ENCODE assay signal across 9 mouse cellular contexts in the genomic region with DNA sequence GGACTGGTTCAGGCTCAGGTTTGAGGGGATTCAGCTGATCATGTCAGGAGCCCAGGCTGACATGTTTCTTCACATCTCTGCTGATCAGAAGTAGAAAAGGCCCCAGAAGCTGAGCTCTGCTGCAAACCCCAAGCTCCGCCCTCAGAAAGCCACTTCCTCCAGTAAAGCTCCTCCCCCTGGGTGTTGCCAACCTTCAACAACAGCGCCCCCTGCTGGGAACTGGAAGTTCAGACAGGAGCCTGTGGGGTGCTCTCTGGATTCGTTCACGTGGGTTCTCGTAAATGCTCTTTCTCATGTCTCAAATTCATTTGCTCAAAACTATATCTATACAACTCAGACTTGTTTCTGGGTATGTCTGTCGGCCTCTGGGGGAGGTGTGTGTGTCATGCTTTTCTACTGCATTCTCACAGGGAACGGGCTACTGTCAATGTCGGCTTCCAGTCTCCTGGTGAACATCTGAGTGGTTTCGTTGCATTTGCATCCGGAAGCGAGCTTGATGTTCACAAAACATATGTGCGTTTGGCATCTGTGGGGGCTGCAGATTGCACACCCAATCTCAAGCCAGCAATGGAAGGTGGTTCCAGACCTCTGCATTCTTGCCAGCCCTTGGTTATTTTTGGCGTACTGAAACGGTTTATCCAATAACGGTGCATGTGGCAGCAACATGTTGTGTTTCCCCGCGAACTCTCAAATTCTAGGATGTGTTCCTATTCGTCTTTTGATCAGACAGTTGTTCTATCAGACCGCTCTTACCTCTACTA.
DNase-seq lines count a peak whose midpoint lies in the region; ATAC-seq and TF ChIP-seq lines count a peak whose summit lies in the region.
"Had no signal": no experiment of that assay in that cellular context is flagged by ENCODE, and none has a peak within 500 bp of the region (broad histone marks: within the 10 kb centered on the region; RNA-seq: fewer than 3 reads in every experiment).

No protein-coding gene starts in this region.

- TF ChIP-seq POLR2A in heart, adult 2 months (IDR thresholded peaks at IDR 0.05; ENCODE audit: insufficient read depth, low read depth, low read length): no peak

- H3K27me3 ChIP-seq in heart, adult 2 months (ENCODE audit: control insufficient read depth, insufficient read depth, low read length): no peaks in the 10 kb centered on the region
- 0 out of 2 replicates have a peak, but pooled peaks cover 3% of the 10 kb centered on the region for H3K27me3 ChIP-seq in heart, embryonic 12.5 days (replicated peaks)
- no peaks in the 10 kb centered on the region; the same call in 1 of the 2 replicates for H3K27me3 ChIP-seq in heart, embryonic 11.5 days (ENCODE audit: control insufficient read depth, insufficient read depth, low read length)
- H3K27me3 ChIP-seq: neural tube, embryonic 13.5 days had no signal

- DNase-seq in heart, adult 2 months: no peak
- peak; percentile 78 for DNase-seq in 416B (ENCODE audit: low read depth)
- DNase-seq in adrenal gland, postnatal 14 days: peak; percentile 72
- DNase-seq in gastrocnemius, postnatal 14 days: peak; percentile 36
- DNase-seq in mesoderm, embryonic 11.5 days (ENCODE audit: low read depth, low spot score): peak; percentile 76
- peak; percentile 16 to 31 for DNase-seq in thymus, postnatal 36 days

- intact Hi-C loops in heart, adult 2 months (cut with DNase I): no loop called here
- intact Hi-C loops in gastrocnemius, postnatal 14 days (cut with DNase I; ENCODE audit: low total_unique reads): no loop called here

- peak; percentile 56 for TF ChIP-seq CTCF in heart, adult 2 months (IDR thresholded peaks at IDR 0.05)

- H3K36me3 ChIP-seq in heart, adult 2 months (ENCODE audit: control insufficient read depth, insufficient read depth, low read length): no peaks in the 10 kb centered on the region
- H3K36me3 ChIP-seq in heart, embryonic 12.5 days: no peaks in the 10 kb centered on the region
- H3K36me3 ChIP-seq in heart, embryonic 11.5 days (ENCODE audit: control insufficient read depth, insufficient read depth, low read length): no peaks in the 10 kb centered on the region
- H3K36me3 ChIP-seq: neural tube, embryonic 13.5 days had no signal

- no peaks in the 10 kb centered on the region for H3K79me2 ChIP-seq in heart, adult 2 months (replicated peaks; ENCODE audit: control insufficient read depth, insufficient read depth, low read length)

- H3K4me2 ChIP-seq in heart, embryonic 12.5 days: no peak overlapping the region
- H3K4me2 ChIP-seq in heart, embryonic 11.5 days: no peak overlapping the region
- H3K4me2 ChIP-seq: neural tube, embryonic 13.5 days had no signal

- no peak overlapping the region for H3K4me3 ChIP-seq in heart, adult 2 months
- no peak overlapping the region for H3K4me3 ChIP-seq in heart, embryonic 12.5 days
- H3K4me3 ChIP-seq in heart, embryonic 11.5 days (ENCODE audit: low read depth, low read length): no peak overlapping the region
- H3K4me3 ChIP-seq: neural tube, embryonic 13.5 days had no signal

- TF ChIP-seq EP300 in heart, adult 2 months (IDR thresholded peaks at IDR 0.05; ENCODE audit: insufficient read depth, low read depth, low read length): no peak

- WGBS in heart, adult 2 months: 78% methylated on average over 19 of the region's 19 CpGs
- 75% methylated on average over 19 of the region's 19 CpGs for WGBS in heart, embryonic 12.5 days
- 75% methylated on average over 19 of the region's 19 CpGs for WGBS in heart, embryonic 11.5 days (ENCODE audit: insufficient replicate concordance)

- no peak overlapping the region for H3K27ac ChIP-seq in heart, adult 2 months
- H3K27ac ChIP-seq in heart, embryonic 12.5 days (ENCODE audit: poor library complexity, severe bottlenecking): no peak overlapping the region
- no peak overlapping the region for H3K27ac ChIP-seq in heart, embryonic 11.5 days (ENCODE audit: low read depth, low read length)

- H3K9ac ChIP-seq in heart, adult 2 months (ENCODE audit: low read depth, low read length): no peak overlapping the region
- no peak overlapping the region for H3K9ac ChIP-seq in heart, embryonic 12.5 days
- H3K9ac ChIP-seq in heart, embryonic 11.5 days (ENCODE audit: low read depth, low read length): no peak overlapping the region
- H3K9ac ChIP-seq: neural tube, embryonic 13.5 days had no signal

- H3K4me1 ChIP-seq in heart, adult 2 months (ENCODE audit: control insufficient read depth, insufficient read depth, low read length): no peaks in the 10 kb centered on the region
- H3K4me1 ChIP-seq in heart, embryonic 12.5 days (replicated peaks): no peaks in the 10 kb centered on the region
- no peaks in the 10 kb centered on the region for H3K4me1 ChIP-seq in heart, embryonic 11.5 days (ENCODE audit: control insufficient read depth, insufficient read depth, low read length)

- H3K9me3 ChIP-seq in heart, embryonic 12.5 days (replicated peaks): peaks cover 4% of the 10 kb centered on the region
- H3K9me3 ChIP-seq in heart, embryonic 11.5 days (replicated peaks; ENCODE audit: control insufficient read depth, low read length): no peaks in the 10 kb centered on the region
- H3K9me3 ChIP-seq: neural tube, embryonic 13.5 days had no signal

- ATAC-seq in heart, embryonic 12.5 days (ENCODE audit: insufficient number of reproducible peaks, low FRiP score): no peak
- ATAC-seq in heart, embryonic 11.5 days (replicated peaks; ENCODE audit: insufficient number of reproducible peaks, low FRiP score, low TSS enrichment): no peak

Comparison
In these comparisons a context has a peak if more than half of its experiments do, and no peak if none do; other contexts are left out.
1. DNase-seq: peak in 416B (single experiment), adrenal gland, postnatal 14 days (single experiment), gastrocnemius, postnatal 14 days (single experiment), mesoderm, embryonic 11.5 days (single experiment) and thymus, postnatal 36 days (2 of 2); none in heart, adult 2 months (0 of 2).